In the genomic region with DNA sequence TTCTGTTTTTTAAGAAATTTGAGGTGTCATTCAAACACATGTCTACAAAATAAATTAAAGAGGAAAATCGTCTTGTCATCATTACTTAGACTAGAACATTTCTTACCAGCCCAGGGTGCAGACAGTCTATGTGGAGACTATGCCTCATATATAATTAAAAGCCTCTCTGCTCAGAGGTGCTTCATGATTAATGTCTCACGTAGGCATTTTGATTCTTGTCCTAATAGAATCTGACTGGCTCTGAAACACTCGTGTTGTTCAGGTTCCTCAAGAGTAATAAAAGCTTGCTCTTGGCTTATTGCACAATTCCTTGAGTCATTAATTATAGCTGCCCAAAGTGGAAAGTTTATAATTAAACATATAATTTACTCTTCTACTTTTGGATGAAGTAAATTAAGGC, we compare ENCODE assay signal across 19 mouse cellular contexts.
"Had no signal": no experiment of that assay in that cellular context is flagged by ENCODE, and none has a peak within 500 bp of the region (broad histone marks: within the 10 kb centered on the region; RNA-seq: fewer than 3 reads in every experiment).

No protein-coding gene starts in this region.

- H3K9me3 ChIP-seq: kidney, embryonic 15.5 days; limb, embryonic 12.5 days; limb, embryonic 15.5 days; neural tube, embryonic 13.5 days; stomach, embryonic 15.5 days had no signal

- H3K9ac ChIP-seq: kidney, embryonic 15.5 days; limb, embryonic 12.5 days; limb, embryonic 15.5 days; liver, embryonic 14.5 days; liver, postnatal 0 days; lung, embryonic 14.5 days; neural tube, embryonic 13.5 days; stomach, embryonic 15.5 days had no signal

- H3K4me2 ChIP-seq: kidney, embryonic 15.5 days; limb, embryonic 12.5 days; limb, embryonic 15.5 days; liver, embryonic 11.5 days; lung, embryonic 14.5 days; neural tube, embryonic 13.5 days; stomach, embryonic 15.5 days had no signal

- H3K36me3 ChIP-seq: kidney, embryonic 15.5 days; limb, embryonic 12.5 days; limb, embryonic 15.5 days; neural tube, embryonic 13.5 days; stomach, embryonic 15.5 days had no signal

- H3K4me3 ChIP-seq: kidney, embryonic 15.5 days; limb, embryonic 12.5 days; limb, embryonic 15.5 days; neural tube, embryonic 13.5 days; stomach, embryonic 15.5 days had no signal

- H3K27me3 ChIP-seq: kidney, embryonic 15.5 days; limb, embryonic 12.5 days; limb, embryonic 15.5 days; neural tube, embryonic 13.5 days; stomach, embryonic 15.5 days had no signal

- ATAC-seq: lung, postnatal 0 days had no signal

- H3K27ac ChIP-seq: kidney, embryonic 15.5 days; limb, embryonic 12.5 days; limb, embryonic 15.5 days; liver, embryonic 14.5 days; macrophage; neural tube, embryonic 13.5 days; stomach, embryonic 15.5 days had no signal

- H3K4me1 ChIP-seq: kidney, embryonic 15.5 days; limb, embryonic 12.5 days; limb, embryonic 15.5 days; neural tube, embryonic 13.5 days; stomach, embryonic 15.5 days had no signal

- DNase-seq: kidney, adult 11 months; kidney, adult 8-10 months; kidney, postnatal 10 days; kidney, postnatal 36 days; left cerebral cortex, postnatal 4 days; liver, postnatal 0 days; lung, embryonic 14.5 days; retina, postnatal 1 day; right cerebral cortex, postnatal 25 days; thymus, postnatal 25 days had no signal
